Mouse (Mus musculus) hindbrain, embryonic 15.5 days (tissue): ENCODE measurements around the gene Ncln. TPM values are rescaled to one million over a fixed set of nuclear protein-coding genes. Genes with fewer than 3 reads are reported as not detected.
"Not testable (repeated sequence)": the region's sequence is repeated elsewhere in the genome, so short reads cannot be mapped to it uniquely, and the experiment has no call there.

ENCODE experiments used
- ATAC-seq: fragments of 200-750 bp; cut with Nextera tagmentation; 2 replicates; pipeline ENCODE4 v1.8.0; 2017; ENCODE audit warnings: low read depth, moderate number of reproducible peaks, moderate TSS enrichment; ENCODE audit not compliant: low FRiP score
- H3K27ac ChIP-seq: fragments of 300-500 bp; sonication (generic); replicated peaks from 2 replicates; pipeline ENCODE4 v1.5.1; 2015; ENCODE audit warnings: mild to moderate bottlenecking, inconsistent platforms
- H3K27me3 ChIP-seq: fragments of 300-500 bp; sonication (generic); 2 replicates; pipeline ENCODE4 v1.6.1; 2015; ENCODE audit warnings: control low read depth, inconsistent platforms
- H3K36me3 ChIP-seq: fragments of 300-500 bp; sonication (generic); 2 replicates; pipeline ENCODE4 v1.6.1; 2015; ENCODE audit warnings: control low read depth, inconsistent platforms
- H3K4me1 ChIP-seq: fragments of 300-500 bp; sonication (generic); replicated peaks from 2 replicates; pipeline ENCODE4 v1.6.1; 2015; ENCODE audit warnings: control low read depth, inconsistent platforms
- H3K4me2 ChIP-seq: fragments of 300-500 bp; sonication (generic); 2 replicates; pipeline ENCODE4 v1.6.1; 2015; ENCODE audit warnings: moderate library complexity, mild to moderate bottlenecking, inconsistent platforms
- H3K4me3 ChIP-seq: fragments of 300-500 bp; sonication (generic); 2 replicates; pipeline ENCODE4 v1.5.1; 2015; ENCODE audit warnings: mild to moderate bottlenecking, inconsistent platforms
- H3K9ac ChIP-seq: fragments of 300-500 bp; sonication (generic); 2 replicates; pipeline ENCODE4 v1.6.1; 2015; ENCODE audit warnings: inconsistent platforms
- H3K9me3 ChIP-seq: fragments of 300-500 bp; sonication (generic); 2 replicates; pipeline ENCODE4 v1.6.1; 2016; ENCODE audit warnings: control low read depth, inconsistent platforms
- WGBS: fragments of 180-500 bp; shearing (Covaris S2); methylation state at CpG from one replicate; pipeline ENCODE4 v1.1.7; 2015; 5-methylcytosine and 5-hydroxymethylcytosine counted together
- polyA plus RNA-seq: library from polyadenylated mRNA; unstranded; fragments of >200 nt; fragmentation: Nextera tagmentation; extraction: Ambion mirVana; gene quantifications from 2 replicates; pipeline ENCODE4 v1.2.1, GENCODE M21; 2015

Gene Ncln
- polyA plus RNA-seq, 1 experiment from 2014 or later: 72.7 TPM

GRCm38 (mm10) chr10:81456983-81457563 lies 39.1 kb downstream of the Ncln start:
- H3K4me3 ChIP-seq: no peak overlapping the region
- H3K9me3 ChIP-seq: no peaks in the 10 kb centered on the region
- no peaks in the 10 kb centered on the region for H3K36me3 ChIP-seq
- no peak overlapping the region for H3K4me2 ChIP-seq
- ATAC-seq: no peak
- no peak overlapping the region for H3K27ac ChIP-seq
- H3K4me1 ChIP-seq: no peaks in the 10 kb centered on the region
- H3K27me3 ChIP-seq: peaks cover 40% of the 10 kb centered on the region
- no peak overlapping the region for H3K9ac ChIP-seq
- whole genome bisulfite sequencing: 59% methylated on average over 12 of the region's 12 CpGs

- Histone ChIP-seq H3K9ac (no peak within 1 kb of the TSS), H3K4me3 (no peak within 1 kb of the TSS), H3K4me1 (no peaks in the 10 kb centered on the region), H3K27ac (no peak within 1 kb of the TSS), H3K4me2 (no peak within 1 kb of the TSS), H3K36me3 (no peaks in the 10 kb centered on the region), H3K9me3 (no peaks in the 10 kb centered on the region), H3K27me3 (peaks cover 51% of the 10 kb centered on the region)
- ATAC-seq: no peak
- 68% methylated on average over 28 of the region's 28 CpGs for WGBS
These were observed 40.9 kb downstream of the Ncln start, which contains the start of gene Nfic for GRCm38 (mm10) chr10:81455181-81455895. Nfic (minus strand) TSS chr10:81455635.

GRCm38 (mm10) chr10:81454106-81454505 lies 42.1 kb downstream of the Ncln start:
- no peak overlapping the region for H3K9ac ChIP-seq
- H3K36me3 ChIP-seq: no peaks in the 10 kb centered on the region
- H3K4me1 ChIP-seq: no peaks in the 10 kb centered on the region
- H3K27me3 ChIP-seq: peaks cover 54% of the 10 kb centered on the region
- 76% methylated on average over 2 of the region's 2 CpGs for WGBS
- H3K27ac ChIP-seq: no peak overlapping the region
- no peak for ATAC-seq
- H3K4me2 ChIP-seq: no peak overlapping the region
- no peaks in the 10 kb centered on the region for H3K9me3 ChIP-seq
- no peak overlapping the region for H3K4me3 ChIP-seq

GRCm38 (mm10) chr10:81452947-81453288 lies 43.3 kb downstream of the Ncln start:
- ATAC-seq: no peak
- H3K27me3 ChIP-seq: peaks cover 54% of the 10 kb centered on the region
- H3K9ac ChIP-seq: no peak overlapping the region
- 1% methylated on average over 14 of the region's 14 CpGs for WGBS
- H3K36me3 ChIP-seq: no peaks in the 10 kb centered on the region
- H3K4me1 ChIP-seq: no peaks in the 10 kb centered on the region
- no peak overlapping the region for H3K4me3 ChIP-seq
- H3K9me3 ChIP-seq: no peaks in the 10 kb centered on the region
- no peak overlapping the region for H3K27ac ChIP-seq
- H3K4me2 ChIP-seq: no peak overlapping the region

GRCm38 (mm10) chr10:81452237-81452946 lies 43.8 kb downstream of the Ncln start:
- WGBS: 10% methylated on average over 36 of the region's 36 CpGs
- Histone ChIP-seq H3K27ac (no peak overlapping the region), H3K4me2 (no peak overlapping the region), H3K27me3 (peaks cover 54% of the 10 kb centered on the region), H3K9me3 (no peaks in the 10 kb centered on the region), H3K4me1 (no peaks in the 10 kb centered on the region), H3K36me3 (no peaks in the 10 kb centered on the region), H3K9ac (no peak overlapping the region), H3K4me3 (no peak overlapping the region)
- no peak for ATAC-seq

GRCm38 (mm10) chr10:81451365-81451745 lies 44.8 kb downstream of the Ncln start:
- H3K27ac ChIP-seq: no peak overlapping the region
- H3K4me1 ChIP-seq: no peaks in the 10 kb centered on the region
- ATAC-seq: no peak
- no peak overlapping the region for H3K4me2 ChIP-seq
- 60% methylated on average over 6 of the region's 6 CpGs for WGBS
- H3K36me3 ChIP-seq: no peaks in the 10 kb centered on the region
- H3K9ac ChIP-seq: no peak overlapping the region
- H3K4me3 ChIP-seq: no peak overlapping the region
- H3K27me3 ChIP-seq: peaks cover 54% of the 10 kb centered on the region
- no peaks in the 10 kb centered on the region for H3K9me3 ChIP-seq

GRCm38 (mm10) chr10:81450641-81451364 lies 45.4 kb downstream of the Ncln start:
- ATAC-seq: no peak
- Histone ChIP-seq H3K36me3 (no peaks in the 10 kb centered on the region), H3K4me3 (no peak overlapping the region), H3K9ac (no peak overlapping the region), H3K4me1 (no peaks in the 10 kb centered on the region), H3K27ac (no peak overlapping the region), H3K27me3 (peaks cover 52% of the 10 kb centered on the region), H3K4me2 (no peak overlapping the region), H3K9me3 (no peaks in the 10 kb centered on the region)
- WGBS: 64% methylated on average over 9 of the region's 9 CpGs

GRCm38 (mm10) chr10:81450140-81450539 lies 46.1 kb downstream of the Ncln start:
- H3K27me3 ChIP-seq: peaks cover 46% of the 10 kb centered on the region
- 3% methylated on average over 7 of the region's 7 CpGs for WGBS

GRCm38 (mm10) chr10:81445516-81445915 lies 50.7 kb downstream of the Ncln start:
- H3K4me1 ChIP-seq, H3K27me3 ChIP-seq, H3K4me2 ChIP-seq, H3K9me3 ChIP-seq, H3K4me3 ChIP-seq, ATAC-seq, H3K36me3 ChIP-seq, H3K9ac ChIP-seq, H3K27ac ChIP-seq: not testable (repeated sequence)
- WGBS: 33% methylated on average over 2 of the region's 2 CpGs

More at GRCm38 (mm10) chr10:81450140-81450539, 46.1 kb downstream of the Ncln start:
- Histone ChIP-seq H3K4me2 (no peak overlapping the region), H3K9ac (no peak overlapping the region), H3K9me3 (no peaks in the 10 kb centered on the region), H3K4me3 (no peak overlapping the region), H3K27ac (no peak overlapping the region), H3K4me1 (no peaks in the 10 kb centered on the region), H3K36me3 (no peaks in the 10 kb centered on the region)
- ATAC-seq: peak; percentile 85

GRCm38 (mm10) chr10:81441019-81441418 lies 55.2 kb downstream of the Ncln start:
- Histone ChIP-seq H3K27me3 (peaks cover 2% of the 10 kb centered on the region), H3K4me3 (no peak overlapping the region), H3K9me3 (no peaks in the 10 kb centered on the region)

More at GRCm38 (mm10) chr10:81441019-81441418, 55.2 kb downstream of the Ncln start:
- Histone ChIP-seq H3K4me1 (no peaks in the 10 kb centered on the region), H3K9ac (no peak overlapping the region), H3K4me2 (no peak overlapping the region), H3K27ac (no peak overlapping the region), H3K36me3 (no peaks in the 10 kb centered on the region)
- no peak for ATAC-seq
